Mouse (Mus musculus): ENCODE data around the gene Cacnb3. TPM values are rescaled to one million over a fixed set of nuclear protein-coding genes. Genes with fewer than 3 reads are reported as not detected.

Cacnb3 gene
- polyA plus RNA-seq, 1 experiment from 2014 or later, result 48.2 TPM

Other genes with a start within 250 kb of the Cacnb3 start
- 0.19 TPM in 1 of 2 replicates, not detected in the other for gene Olfr283, start 249.9 kb upstream of the Cacnb3 start, polyA plus RNA-seq (2015; fragmentation: Nextera tagmentation; extraction: Ambion mirVana)
- gene Olfr282, start 199.6 kb upstream of the Cacnb3 start, polyA plus RNA-seq (2015; fragmentation: Nextera tagmentation; extraction: Ambion mirVana), result 0.51 TPM in 1 of 2 replicates, not detected in the other
- 0.07 TPM in 1 of 2 replicates, not detected in the other for gene Olfr281, start 178.3 kb upstream of the Cacnb3 start, polyA plus RNA-seq (2015; fragmentation: Nextera tagmentation; extraction: Ambion mirVana)
- not detected in 2 replicates for gene OR5BS1P, start 160.9 kb upstream of the Cacnb3 start, polyA plus RNA-seq (2015; fragmentation: Nextera tagmentation; extraction: Ambion mirVana)
- gene Lalba, start 148.1 kb upstream of the Cacnb3 start, polyA plus RNA-seq (2015; fragmentation: Nextera tagmentation; extraction: Ambion mirVana), result not detected in 2 replicates
- 0.03 TPM in 1 of 2 replicates, not detected in the other for gene Olfr279, start 138.4 kb upstream of the Cacnb3 start, polyA plus RNA-seq (2015; fragmentation: Nextera tagmentation; extraction: Ambion mirVana)
- 99.6 and 101 TPM in 2 replicates for gene Kansl2, start 96.6 kb upstream of the Cacnb3 start, polyA plus RNA-seq (2015; fragmentation: Nextera tagmentation; extraction: Ambion mirVana)
- 54.7 and 57.5 TPM in 2 replicates for gene Ccnt1, start 59.9 kb upstream of the Cacnb3 start, polyA plus RNA-seq (2015; fragmentation: Nextera tagmentation; extraction: Ambion mirVana)
- 0.43 TPM in 1 of 2 replicates, not detected in the other for gene 4930415O20Rik, start 59.8 kb upstream of the Cacnb3 start, polyA plus RNA-seq (2015; fragmentation: Nextera tagmentation; extraction: Ambion mirVana)
- gene Adcy6, start 20.8 kb upstream of the Cacnb3 start, polyA plus RNA-seq (2015; fragmentation: Nextera tagmentation; extraction: Ambion mirVana), result 18.1 and 19.6 TPM in 2 replicates
- 25.1 and 27.9 TPM in 2 replicates for gene Ddx23, start 32.1 kb downstream of the Cacnb3 start, polyA plus RNA-seq (2015; fragmentation: Nextera tagmentation; extraction: Ambion mirVana)
- 0.60 and 1.1 TPM in 2 replicates for gene Rnd1, start 46.6 kb downstream of the Cacnb3 start, polyA plus RNA-seq (2015; fragmentation: Nextera tagmentation; extraction: Ambion mirVana)
- 5.3 and 8.4 TPM in 2 replicates for gene Ccdc65, start 77.4 kb downstream of the Cacnb3 start, polyA plus RNA-seq (2015; fragmentation: Nextera tagmentation; extraction: Ambion mirVana)
- gene Fkbp11, start 97.4 kb downstream of the Cacnb3 start, polyA plus RNA-seq (2015; fragmentation: Nextera tagmentation; extraction: Ambion mirVana), result 82.8 and 87.4 TPM in 2 replicates
- gene Arf3, start 132.4 kb downstream of the Cacnb3 start, polyA plus RNA-seq (2015; fragmentation: Nextera tagmentation; extraction: Ambion mirVana), result 52.6 and 53.3 TPM in 2 replicates
- gene Wnt10b, start 147.3 kb downstream of the Cacnb3 start, polyA plus RNA-seq (2015; fragmentation: Nextera tagmentation; extraction: Ambion mirVana), result 6.0 and 8.0 TPM in 2 replicates
- 0.07 TPM in 1 of 2 replicates, not detected in the other for gene Wnt1, start 159.0 kb downstream of the Cacnb3 start, polyA plus RNA-seq (2015; fragmentation: Nextera tagmentation; extraction: Ambion mirVana)
- 0.04 and 0.05 TPM in 2 replicates for gene Ddn, start 178.7 kb downstream of the Cacnb3 start, polyA plus RNA-seq (2015; fragmentation: Nextera tagmentation; extraction: Ambion mirVana)
- gene Prkag1, start 200.7 kb downstream of the Cacnb3 start, polyA plus RNA-seq (2015; fragmentation: Nextera tagmentation; extraction: Ambion mirVana), result 90.5 and 91.9 TPM in 2 replicates
- 14.1 and 14.9 TPM in 2 replicates for gene Kmt2d, start 240.4 kb downstream of the Cacnb3 start, polyA plus RNA-seq (2015; fragmentation: Nextera tagmentation; extraction: Ambion mirVana)